Mouse (Mus musculus): ENCODE measurements at regions not wholly inside any gene's neighbourhood (a gene's known extent, or its start where the extent isn't known, plus 50 kb on each side); places are given as distances from the start of the nearest gene placed in this dataset.

- H3K4me1 ChIP-seq (ENCODE audit: control insufficient read depth in 1 of 2, insufficient read depth in 2 of 2, low read length in 2 of 2), result no peaks in the 10 kb centered on the region
- H3K27ac ChIP-seq (ENCODE audit: control insufficient read depth, low read depth, low read length), result no peak overlapping the region
- H3K9ac ChIP-seq (ENCODE audit: control insufficient read depth, low read depth, low read length, poor library complexity, severe bottlenecking), result no peak overlapping the region
- H3K27me3 ChIP-seq (ENCODE audit: control insufficient read depth in 1 of 2, insufficient read depth in 2 of 2, low read length in 2 of 2), result peaks cover 3 to 5% of the 10 kb centered on the region in 2 experiments; a peak in 1 of 4 replicates
- TF ChIP-seq RCOR1 (IDR thresholded peaks at IDR 0.05; ENCODE audit: low read depth, low read length), result no peak
- TF ChIP-seq RAD21 (IDR thresholded peaks at IDR 0.05; ENCODE audit: low read depth, low read length), result no peak
- no peak for TF ChIP-seq MAX (IDR thresholded peaks at IDR 0.05; ENCODE audit: low read length)
- TF ChIP-seq JUND (IDR thresholded peaks at IDR 0.05; ENCODE audit: low read depth, low read length), result no peak
- no peak for TF ChIP-seq ZMIZ1 (IDR thresholded peaks at IDR 0.05; ENCODE audit: low read depth, low read length)
- no peak for TF ChIP-seq NELFE (IDR thresholded peaks at IDR 0.05; ENCODE audit: low read depth, low read length)
- no peak for TF ChIP-seq SIN3A (IDR thresholded peaks at IDR 0.05; ENCODE audit: low read length)
- H3K36me3 ChIP-seq (ENCODE audit: control insufficient read depth in 1 of 2, insufficient read depth in 2 of 2, low read length in 2 of 2), result no peaks in the 10 kb centered on the region
- no peaks in the 10 kb centered on the region for H3K79me2 ChIP-seq (ENCODE audit: control insufficient read depth, insufficient read depth, low read length, poor library complexity)
- no peak overlapping the region for H3K4me3 ChIP-seq (ENCODE audit: control insufficient read depth in 1 of 2, insufficient read depth in 1 of 2, low read depth in 2 of 2, low read length in 2 of 2)
- H3K9me3 ChIP-seq (replicated peaks; ENCODE audit: insufficient read depth, low read length), result no peaks in the 10 kb centered on the region
- DNase-seq (ENCODE audit: low read depth, low spot score), result no peak
Measured at GRCm38 (mm10) chr19:59831304-59831703, 112.2 kb downstream of the Rab11fip2 start.

- no peak overlapping the region for H3K27ac ChIP-seq (ENCODE audit: control insufficient read depth, low read depth, low read length)
- H3K27me3 ChIP-seq (ENCODE audit: control insufficient read depth in 1 of 2, insufficient read depth in 2 of 2, low read length in 2 of 2), result no peaks in the 10 kb centered on the region; a peak in 2 of 4 replicates
- no peaks in the 10 kb centered on the region for H3K9me3 ChIP-seq (replicated peaks; ENCODE audit: insufficient read depth, low read length)
- H3K4me3 ChIP-seq (ENCODE audit: control insufficient read depth in 1 of 2, insufficient read depth in 1 of 2, low read depth in 2 of 2, low read length in 2 of 2), result no peak overlapping the region
- no peaks in the 10 kb centered on the region for H3K79me2 ChIP-seq (ENCODE audit: control insufficient read depth, insufficient read depth, low read length, poor library complexity)
- no peak overlapping the region for H3K9ac ChIP-seq (ENCODE audit: control insufficient read depth, low read depth, low read length, poor library complexity, severe bottlenecking)
- TF ChIP-seq MEF2A (IDR thresholded peaks at IDR 0.05; ENCODE audit: extremely low read depth, insufficient replicate concordance, low read depth, low read length, poor library complexity, severe bottlenecking) (no peak), POLR2AphosphoS5 (IDR thresholded peaks at IDR 0.05; ENCODE audit: borderline replicate concordance, low read depth, low read length) (no peak), MYB (IDR thresholded peaks at IDR 0.05; ENCODE audit: low read depth, low read length) (no peak), ZNF384 (IDR thresholded peaks at IDR 0.05; ENCODE audit: low read depth, low read length) (no peak), ZMIZ1 (IDR thresholded peaks at IDR 0.05; ENCODE audit: low read depth, low read length) (no peak), ZKSCAN1 (IDR thresholded peaks at IDR 0.05; ENCODE audit: low read depth, low read length) (no peak), POLR2AphosphoS2 (IDR thresholded peaks at IDR 0.05; ENCODE audit: low read length) (no peak), KAT2A (conservative IDR thresholded peaks at IDR 0.05; ENCODE audit: low read depth, low read length) (no peak), MXI1 (IDR thresholded peaks at IDR 0.05; ENCODE audit: low read depth, low read length) (no peak), GATA1 (IDR thresholded peaks at IDR 0.05; ENCODE audit: low read depth, low read length) (no peak), ETS1 (IDR thresholded peaks at IDR 0.05; ENCODE audit: low read depth, low read length) (no peak), MYC (IDR thresholded peaks at IDR 0.05; ENCODE audit: low read depth, low read length) (no peak), NELFE (IDR thresholded peaks at IDR 0.05; ENCODE audit: low read depth, low read length) (no peak), E2F4 (IDR thresholded peaks at IDR 0.05; ENCODE audit: borderline replicate concordance, low read depth, low read length) (no peak), ZC3H11A (IDR thresholded peaks at IDR 0.05; ENCODE audit: low read depth, low read length) (no peak), TBP (IDR thresholded peaks at IDR 0.05; ENCODE audit: low read depth, low read length) (no peak), RAD21 (IDR thresholded peaks at IDR 0.05; ENCODE audit: low read depth, low read length) (no peak)
- no peaks in the 10 kb centered on the region for H3K36me3 ChIP-seq (ENCODE audit: control insufficient read depth in 1 of 2, insufficient read depth in 2 of 2, low read length in 2 of 2)
- DNase-seq (ENCODE audit: low read depth, low spot score), result no peak
- H3K4me1 ChIP-seq (ENCODE audit: control insufficient read depth in 1 of 2, insufficient read depth in 2 of 2, low read length in 2 of 2), result no peaks in the 10 kb centered on the region
Measured at GRCm38 (mm10) chr19:59837138-59837537, 106.3 kb downstream of the Rab11fip2 start.
